Mouse (Mus musculus): ENCODE measurements around the gene Krtap29-1.

The Krtap29-1 gene

DNA sequence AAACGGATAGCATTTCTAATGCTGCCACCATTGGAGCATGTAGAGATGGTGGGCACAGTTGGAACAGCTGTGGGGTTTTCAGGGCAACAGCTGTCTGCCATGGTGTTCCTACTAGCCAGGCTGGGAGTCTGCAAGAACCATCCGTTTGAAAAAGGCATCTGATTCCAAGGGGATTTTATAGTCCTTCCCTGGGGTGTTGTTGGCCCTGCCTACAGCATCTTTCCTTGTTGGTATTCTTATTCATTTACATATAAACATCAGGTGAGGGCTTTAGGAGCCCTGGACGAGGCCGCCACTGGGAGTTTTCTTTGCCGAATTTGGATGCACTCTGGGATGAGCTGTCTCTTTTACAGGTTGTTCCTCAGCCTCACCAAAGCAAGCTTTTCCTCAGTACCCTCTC, at the start of gene Krtap29-1:
Gene Krtap29-1 (minus strand): TSS at position 101 of the 400 bp plus-strand sequence.
- no peak for DNase-seq (ENCODE audit: low read depth, low spot score)

DNA sequence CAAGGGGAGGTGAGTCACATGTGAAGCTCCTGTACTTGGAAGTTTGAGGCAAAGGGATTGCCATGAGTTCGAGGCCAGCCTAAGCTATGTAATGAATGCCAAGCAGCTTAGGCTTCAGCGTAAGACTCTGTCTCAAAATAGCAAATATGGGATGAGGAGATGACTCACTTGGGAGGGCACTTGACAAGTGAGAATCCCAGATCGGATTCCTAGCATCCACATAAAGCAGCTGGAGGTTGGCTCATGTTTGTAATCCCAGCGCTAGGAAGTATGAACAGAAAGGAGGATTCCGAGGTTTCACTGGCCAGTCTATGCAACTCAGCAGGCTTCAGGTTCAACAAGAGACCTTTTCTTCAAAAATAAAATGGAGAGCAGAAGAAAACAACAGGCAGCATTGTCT, 42.6 kb upstream of the Krtap29-1 start:
- no peak for DNase-seq (ENCODE audit: low read depth, low spot score)

DNA sequence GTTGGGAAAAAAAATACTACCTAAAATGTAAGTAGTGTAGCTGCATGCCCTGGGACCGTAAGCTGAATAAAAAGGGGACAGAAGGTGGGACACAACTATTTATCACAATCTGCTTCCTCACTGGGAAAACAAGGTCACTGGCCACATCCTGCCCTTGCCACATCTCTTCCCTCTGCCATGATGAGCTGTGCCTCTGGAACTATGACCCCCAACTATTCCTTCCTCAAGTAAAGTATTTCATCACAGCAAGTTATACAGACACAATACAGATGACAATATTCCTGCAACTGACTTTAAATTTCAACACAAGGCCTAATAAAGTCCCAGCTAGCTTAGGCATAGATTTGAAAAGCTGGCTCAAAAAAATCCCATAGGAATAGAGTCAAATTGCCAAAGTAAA, 40.6 kb upstream of the Krtap29-1 start:
- no peak for DNase-seq (ENCODE audit: low read depth, low spot score)

DNA sequence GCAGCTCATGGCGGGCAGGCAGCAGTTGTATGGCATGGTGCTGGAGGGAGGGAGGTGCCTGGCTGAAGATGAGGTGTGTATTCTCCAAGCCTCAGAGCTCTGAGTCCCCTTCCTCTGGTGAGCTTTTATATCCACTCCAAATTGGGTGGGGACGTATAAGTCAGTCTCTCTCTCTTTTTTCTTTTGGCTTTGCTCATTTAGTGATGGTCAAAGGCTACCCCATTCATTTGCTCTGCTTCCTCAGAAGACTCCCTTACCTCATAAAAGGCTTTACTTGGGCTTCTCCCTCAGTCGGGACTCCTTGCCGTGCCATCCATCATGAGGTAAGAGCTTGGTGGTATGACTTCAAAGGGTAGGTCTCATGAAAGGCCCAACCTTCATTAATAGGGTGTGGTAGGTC, 37.3 kb upstream of the Krtap29-1 start, which contains the start of gene Krt33a:
Gene Krt33a (minus strand): TSS at position 101 of the 400 bp plus-strand sequence.
- DNase-seq (ENCODE audit: low read depth, low spot score), result no peak

DNA sequence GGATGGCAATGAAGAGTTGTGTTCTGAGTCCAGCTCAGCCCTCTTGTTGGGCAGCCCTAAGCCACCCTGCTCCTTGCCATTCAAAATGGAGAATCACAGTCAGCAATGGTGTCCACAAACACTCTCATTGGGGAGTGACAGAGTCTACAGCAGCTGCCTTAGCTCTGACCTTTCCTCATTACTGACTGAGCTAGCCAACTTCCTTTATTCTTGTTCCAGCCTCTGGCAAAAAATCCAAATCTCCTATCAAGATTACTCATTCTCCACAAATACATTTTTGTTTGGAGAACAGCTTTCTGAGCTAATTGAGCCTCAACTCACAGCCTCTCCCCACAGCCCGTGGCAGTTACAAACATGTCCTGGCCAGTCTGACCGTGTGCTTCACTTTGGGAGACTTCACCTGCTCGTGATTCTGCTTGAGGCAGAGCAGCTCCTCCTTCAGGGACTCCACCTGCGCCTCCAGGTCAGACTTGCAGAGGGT, 34.9 kb upstream of the Krtap29-1 start:
- DNase-seq (ENCODE audit: low read depth, low spot score), result no peak

DNA sequence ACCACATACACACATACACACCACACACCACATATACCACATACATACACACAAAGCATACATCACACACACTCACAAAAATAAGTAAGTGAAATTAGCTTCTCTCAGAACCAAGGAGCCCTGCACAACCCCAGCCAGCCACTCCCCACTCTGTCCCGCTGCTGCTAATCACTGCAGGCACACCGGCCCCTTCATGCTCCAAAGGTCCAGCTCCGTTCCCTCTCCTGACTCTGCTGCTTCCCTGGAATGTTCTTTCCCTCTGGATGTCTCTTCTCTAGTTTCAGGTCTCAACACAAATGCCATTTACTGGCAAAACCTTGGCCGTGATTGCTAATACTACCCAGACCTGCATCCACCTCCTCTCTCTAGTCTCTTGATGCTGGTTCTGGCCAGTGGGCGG, 31.8 kb upstream of the Krtap29-1 start:
- no peak for DNase-seq (ENCODE audit: low read depth, low spot score)

DNA sequence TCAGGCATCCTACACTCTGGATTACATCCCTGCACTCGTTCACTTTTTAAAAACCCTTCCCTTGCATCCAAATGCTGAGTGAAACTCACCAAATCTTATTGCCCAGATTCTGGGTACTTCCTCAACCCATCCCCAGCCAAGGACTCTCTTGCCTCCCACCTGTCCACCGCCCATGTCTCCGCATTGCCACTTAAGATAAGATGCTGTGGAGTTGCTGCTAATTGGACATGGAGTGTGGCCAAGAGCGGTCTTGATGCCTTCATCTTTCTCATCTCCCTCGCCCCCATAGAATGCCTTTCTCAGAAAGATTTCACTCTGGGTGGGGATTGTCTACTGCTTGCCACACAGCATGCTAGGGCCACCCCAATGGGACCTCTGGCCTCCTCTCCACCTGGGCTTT, 29.5 kb upstream of the Krtap29-1 start:
- no peak for DNase-seq (ENCODE audit: low read depth, low spot score)

DNA sequence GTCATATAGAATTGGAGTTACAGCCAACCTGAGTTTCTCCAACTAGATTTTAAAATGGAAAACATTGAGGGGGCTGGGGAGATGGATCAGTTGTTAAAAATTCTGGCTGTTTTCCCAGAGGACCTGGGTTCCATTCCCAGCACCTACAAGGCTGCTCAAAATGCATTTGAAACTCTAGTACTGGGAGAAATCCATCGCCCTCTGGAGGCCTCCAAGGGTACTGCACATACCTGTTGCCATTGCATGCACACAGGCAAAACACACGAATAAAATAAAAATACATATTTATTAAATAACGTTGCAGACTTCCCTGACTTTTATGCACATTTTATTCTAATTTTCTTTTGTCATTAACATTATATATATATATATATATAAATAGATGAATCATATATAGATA, 27.8 kb upstream of the Krtap29-1 start:
- DNase-seq (ENCODE audit: low read depth, low spot score), result peak; percentile 52

DNA sequence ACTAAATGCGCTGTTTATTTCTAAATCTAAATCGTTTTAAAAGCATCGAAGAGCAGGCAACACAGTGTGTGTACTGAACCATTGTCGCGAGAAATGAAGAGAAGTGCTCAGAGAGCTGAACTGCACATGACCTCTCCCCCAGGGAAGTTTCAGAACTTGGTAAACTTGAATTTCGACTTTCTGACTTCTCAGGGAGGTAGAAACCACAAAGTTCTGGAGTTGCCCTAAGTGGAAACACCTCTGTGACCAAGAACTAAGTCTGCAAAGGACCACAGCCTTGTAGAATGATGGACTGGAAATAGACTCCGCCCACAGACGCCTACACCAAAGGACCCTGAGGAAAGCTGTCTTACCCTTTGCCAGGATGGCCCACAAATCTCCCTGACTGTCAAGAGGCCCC, 27.1 kb upstream of the Krtap29-1 start:
- DNase-seq (ENCODE audit: low read depth, low spot score), result no peak

DNA sequence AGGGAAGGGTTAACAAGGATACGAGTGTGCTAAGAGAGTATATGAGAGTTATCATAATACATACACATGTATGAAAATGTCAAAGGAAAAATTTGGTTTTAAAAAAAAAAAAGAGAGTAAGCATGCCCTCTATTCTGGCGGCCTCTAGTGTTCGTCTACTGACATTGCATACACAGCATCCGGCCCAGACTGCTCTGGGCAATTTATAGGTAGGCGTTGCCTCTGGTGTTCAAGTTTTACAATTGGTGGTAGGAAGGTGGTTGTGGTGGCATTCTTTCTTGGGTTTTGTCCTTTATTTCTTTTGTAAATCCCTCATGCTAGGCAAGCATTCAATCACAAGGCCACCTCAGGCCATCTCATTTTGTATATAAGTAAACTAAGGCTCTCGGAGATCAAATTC, 26.0 kb upstream of the Krtap29-1 start:
- DNase-seq (ENCODE audit: low read depth, low spot score), result peak; percentile 68

DNA sequence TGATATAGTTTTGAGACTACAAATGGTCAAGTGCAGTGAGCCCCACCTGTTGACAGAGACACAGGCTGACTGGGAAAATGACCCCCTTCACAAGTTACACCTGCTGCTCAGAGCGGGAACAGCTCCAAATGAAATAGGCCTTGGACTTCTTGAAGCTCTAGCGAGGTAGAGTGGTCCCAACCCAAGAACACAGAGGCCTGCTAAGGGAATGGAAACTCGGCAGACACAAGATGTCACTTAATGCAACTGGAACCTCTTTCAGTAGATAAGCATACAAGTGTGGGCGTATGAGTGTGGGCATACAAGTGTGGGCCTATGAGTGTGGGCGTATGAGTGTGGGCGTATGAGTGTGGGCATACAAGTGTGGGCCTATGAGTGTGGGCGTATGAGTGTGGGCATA, 20.2 kb upstream of the Krtap29-1 start:
- no peak for DNase-seq (ENCODE audit: low read depth, low spot score)

DNA sequence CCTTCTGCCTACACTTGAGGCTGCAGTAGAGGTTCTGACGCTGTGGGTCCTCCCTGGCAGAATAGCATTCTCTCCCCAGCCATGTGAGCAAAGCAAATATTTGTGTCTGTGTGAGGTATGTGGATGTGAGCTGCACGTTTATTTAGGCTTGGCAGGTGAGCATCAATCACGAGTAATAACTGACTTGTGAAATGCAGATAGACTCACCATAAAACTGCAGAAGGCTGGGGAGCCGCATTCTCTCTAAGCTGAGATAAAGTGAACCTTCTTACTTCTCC, 15.5 kb upstream of the Krtap29-1 start:
- DNase-seq (ENCODE audit: low read depth, low spot score), result no peak

DNA sequence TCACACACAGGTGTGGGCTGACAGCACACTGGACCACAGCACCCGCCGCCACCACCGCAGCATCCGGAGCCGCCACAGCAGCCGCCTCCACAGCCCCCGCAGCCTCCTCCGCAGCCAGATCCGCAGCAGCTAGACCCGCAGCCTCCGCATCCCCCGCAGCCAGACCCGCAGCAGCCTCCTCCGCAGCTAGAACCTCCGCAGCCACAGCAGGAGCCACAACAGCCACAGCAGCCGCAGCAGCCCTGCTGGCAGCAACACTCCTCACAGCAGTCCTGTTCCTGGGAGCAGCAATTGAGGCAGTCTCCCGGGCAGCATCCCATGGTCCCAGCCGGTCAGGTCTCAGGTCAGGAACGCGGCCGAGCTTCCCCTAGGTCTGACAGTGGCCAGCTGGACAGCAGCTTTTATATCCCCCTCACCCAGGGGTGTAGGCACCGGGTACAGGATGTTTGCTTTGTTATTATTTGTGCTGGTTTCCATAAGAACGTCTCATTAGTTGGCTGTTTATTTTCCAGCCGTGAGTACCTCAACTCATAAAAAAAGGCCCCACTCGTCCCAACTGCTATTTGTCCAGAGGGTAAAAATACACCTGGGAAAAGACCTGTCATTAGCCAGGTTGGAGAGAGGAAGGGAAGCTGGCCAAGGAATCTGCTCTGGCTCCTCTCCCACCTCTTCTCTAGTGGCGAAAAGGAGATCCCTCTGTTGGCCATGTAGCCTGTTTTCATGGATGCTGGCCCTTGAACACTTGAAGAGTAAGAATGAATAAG, 14.9 kb upstream of the Krtap29-1 start, which contains the start of gene Krtap17-1:
Gene Krtap17-1 (minus strand): TSS at position 375 of the 764 bp plus-strand sequence.
- DNase-seq (ENCODE audit: low read depth, low spot score), result peak; percentile 17

DNA sequence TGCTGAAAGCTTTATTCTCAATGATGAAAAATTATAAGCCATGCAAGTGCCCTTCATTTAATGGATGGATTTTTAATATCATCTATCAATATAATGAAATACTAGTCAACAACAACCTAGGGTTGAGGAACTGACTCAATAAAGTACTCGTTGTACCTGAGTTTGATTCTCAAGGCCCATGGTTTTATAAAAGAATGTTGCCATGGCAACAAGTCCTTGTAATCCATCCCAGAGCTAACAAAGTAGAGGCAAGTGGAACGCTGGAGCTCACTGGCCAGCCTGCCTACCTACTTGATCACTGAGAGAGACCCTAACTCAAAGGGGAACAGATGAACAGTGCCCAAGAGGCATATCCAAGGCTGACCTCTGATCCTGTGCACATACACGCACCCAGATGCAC, 11.7 kb upstream of the Krtap29-1 start:
- no peak for DNase-seq (ENCODE audit: low read depth, low spot score)

DNA sequence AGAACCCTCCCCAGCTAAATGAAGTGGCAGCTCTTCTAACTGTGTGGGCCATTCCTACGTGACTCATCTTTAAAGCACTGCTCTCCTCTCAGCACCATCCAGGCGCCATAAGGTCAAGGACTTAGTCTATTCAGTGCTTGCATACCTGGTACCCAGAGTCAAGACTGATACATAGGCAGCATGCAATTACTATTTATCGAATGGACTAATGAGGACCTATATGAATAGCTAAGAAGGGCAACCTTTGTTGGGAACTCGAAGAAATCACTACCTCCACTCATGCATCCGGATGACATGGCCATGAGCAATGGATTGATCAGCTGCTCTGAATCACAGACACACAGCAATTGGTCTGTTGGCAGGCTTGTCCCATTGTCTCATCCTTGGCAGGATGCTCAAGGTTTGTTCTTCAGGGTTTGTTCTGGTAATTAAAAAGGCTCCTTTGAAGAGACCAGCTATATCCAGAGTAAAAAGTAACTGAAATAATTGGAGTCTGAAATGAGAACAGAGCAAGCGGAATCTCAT, 11.1 kb upstream of the Krtap29-1 start:
- DNase-seq (ENCODE audit: low read depth, low spot score), result no peak

DNA sequence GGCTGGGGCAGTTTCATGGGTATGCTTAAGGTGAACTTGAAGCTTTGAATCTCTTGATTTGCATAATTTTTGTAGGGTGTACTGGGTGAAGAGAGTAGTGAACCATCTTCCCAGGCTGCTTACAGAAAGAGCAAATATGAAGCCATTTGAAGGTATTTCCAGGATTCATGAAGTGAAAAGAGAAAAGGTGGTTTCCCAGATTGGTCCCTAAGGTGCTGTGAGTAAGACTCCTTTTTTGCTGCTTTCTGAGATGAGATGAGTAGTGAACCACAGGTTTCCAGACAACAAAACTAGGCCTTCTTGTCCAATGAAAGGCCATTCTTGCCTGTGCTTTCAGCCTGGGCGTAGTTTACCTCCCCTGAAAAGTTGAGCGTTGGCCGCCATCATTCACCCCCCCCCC, 9.7 kb upstream of the Krtap29-1 start:
- no peak for DNase-seq (ENCODE audit: low read depth, low spot score)

DNA sequence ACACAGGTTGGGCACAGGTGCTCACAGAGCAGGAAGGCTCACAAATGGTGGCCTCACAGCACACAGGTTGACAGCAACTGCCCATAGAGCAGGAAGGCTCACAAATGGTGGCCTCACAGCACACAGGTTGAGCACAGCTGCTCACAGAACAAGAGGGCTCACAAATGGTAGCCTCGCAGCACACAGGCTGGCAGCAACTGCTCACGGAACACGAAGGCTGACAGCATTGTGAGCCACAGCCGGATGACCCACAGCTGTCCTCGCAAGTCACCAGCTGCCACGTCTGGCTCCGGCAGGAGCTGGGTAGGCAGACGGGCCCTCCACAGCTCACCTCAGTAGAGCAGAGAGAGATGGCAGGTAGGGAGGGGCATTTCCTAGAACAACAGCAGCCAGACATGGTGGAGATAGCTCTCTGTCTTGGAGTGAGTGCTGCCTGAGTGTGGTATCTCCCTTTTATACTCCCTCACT, 7.4 kb upstream of the Krtap29-1 start, which contains the start of gene Krtap16-1:
Gene Krtap16-1 (minus strand): TSS at position 418 of the 468 bp plus-strand sequence.
- DNase-seq (ENCODE audit: low read depth, low spot score), result no peak

DNA sequence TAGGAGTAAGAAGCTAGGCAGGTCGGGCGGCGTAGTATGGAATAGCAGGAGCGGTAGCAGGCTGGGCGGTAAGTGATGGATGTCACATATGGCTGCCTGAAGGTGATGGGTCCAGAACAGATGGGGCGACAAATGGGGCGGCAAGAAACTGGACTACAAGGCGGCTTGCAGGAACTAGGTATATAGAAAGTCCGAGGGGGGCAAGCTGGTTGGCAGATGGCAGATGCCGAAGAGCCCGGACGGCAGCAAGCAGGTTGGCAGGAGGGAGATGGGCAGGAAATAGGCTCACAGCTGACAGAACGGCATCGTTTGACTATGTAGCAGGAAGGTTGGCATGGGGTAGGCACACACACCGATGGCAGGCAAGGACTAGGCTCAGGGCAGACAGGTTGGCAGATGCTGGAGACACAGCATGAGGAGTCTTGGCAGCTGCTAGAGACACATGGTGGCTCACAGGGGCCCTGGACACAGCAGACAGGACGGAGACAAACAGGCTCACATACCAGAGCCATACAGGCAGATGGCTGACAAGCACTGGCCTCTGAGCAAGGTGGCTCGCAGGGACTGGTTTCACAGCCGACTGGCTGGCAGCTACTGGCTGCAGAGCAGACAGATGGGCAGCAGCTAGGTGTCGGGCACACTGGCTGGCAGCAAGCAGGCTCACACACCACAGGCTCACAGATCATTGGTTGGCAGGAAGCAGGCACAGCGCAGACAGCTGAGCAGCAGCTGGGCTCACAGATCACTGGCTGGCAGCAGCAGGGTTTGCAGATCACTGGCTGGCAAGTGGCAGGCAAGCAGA, 6.6 kb upstream of the Krtap29-1 start:
- DNase-seq (ENCODE audit: low read depth, low spot score), result peak; percentile 22

DNA sequence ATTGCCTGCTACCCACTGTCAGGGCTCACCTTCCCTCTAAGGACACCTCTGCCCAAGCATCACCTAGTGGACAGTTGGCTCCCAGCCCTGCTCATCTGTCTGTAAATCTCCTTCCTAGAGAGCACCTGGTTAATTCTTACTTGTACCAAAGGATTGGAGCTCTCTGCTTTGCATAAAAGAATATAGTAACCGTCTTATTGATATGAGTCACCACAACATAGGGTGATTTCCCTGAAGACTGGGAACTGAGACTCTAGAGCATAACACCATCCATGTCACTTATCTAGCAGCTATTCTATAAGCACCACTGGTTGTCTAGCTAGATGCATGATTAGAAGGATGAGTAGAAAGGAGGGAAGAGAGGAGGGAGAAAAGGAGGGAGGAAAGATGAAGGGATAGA, 4.6 kb upstream of the Krtap29-1 start:
- DNase-seq (ENCODE audit: low read depth, low spot score), result no peak

DNA sequence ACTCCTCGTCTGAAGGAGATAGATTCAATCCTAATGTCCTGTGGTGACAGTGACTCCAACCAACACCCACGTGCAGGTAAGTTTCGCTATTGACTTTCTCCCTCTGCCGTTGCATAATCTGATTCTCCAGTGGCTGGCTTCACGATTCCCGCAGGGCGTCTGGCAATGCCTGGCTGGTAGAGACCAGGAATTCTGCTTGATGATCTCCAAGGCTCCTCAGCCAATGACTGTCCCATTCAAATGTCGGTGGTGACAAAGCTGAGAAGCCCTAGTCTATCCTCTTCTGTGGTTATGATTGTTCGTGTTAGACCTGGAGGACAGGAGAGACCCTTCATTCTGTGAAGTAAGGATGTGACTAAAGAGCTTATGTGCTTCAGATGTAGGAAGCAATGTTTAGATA, 3.9 kb upstream of the Krtap29-1 start:
- no peak for DNase-seq (ENCODE audit: low read depth, low spot score)

DNA sequence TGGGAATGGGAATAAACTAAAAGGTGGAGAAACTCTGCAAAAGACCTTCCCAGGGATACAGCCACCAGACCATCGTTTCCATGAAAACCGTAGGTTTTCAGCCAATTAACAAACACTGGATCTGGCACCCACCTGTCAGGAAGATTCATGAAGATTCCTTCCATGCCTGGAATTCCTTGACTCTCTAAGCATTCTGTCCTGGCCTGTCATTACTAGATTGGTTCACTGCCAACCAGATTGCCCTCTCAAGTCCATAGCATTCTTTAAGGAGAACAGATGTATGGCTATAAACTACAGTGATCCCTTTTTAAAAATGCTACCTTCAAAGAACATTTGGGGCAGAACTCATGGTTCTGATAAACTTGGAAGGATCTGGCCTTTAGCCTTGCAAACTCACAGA, 12.9 kb downstream of the Krtap29-1 start:
- DNase-seq (ENCODE audit: low read depth, low spot score), result no peak

DNA sequence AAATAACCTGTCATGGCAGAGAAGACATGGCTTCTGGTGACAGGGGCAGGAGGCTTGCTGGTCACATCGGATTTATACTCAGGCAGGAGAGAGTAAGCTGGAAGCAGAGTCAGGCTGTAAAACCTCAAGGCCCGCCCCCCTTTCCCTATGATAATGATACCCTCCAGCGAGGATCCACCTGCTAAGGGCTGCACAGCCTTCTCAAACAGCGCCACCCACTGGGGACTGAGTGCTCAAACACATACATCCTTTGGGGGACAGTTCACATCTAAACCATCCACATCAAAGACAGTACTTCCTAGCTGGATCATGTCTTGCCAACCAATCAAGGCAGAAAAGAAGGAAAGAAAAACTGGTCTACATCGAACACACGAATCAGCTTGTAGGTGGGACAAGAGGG, 14.6 kb downstream of the Krtap29-1 start:
- peak; percentile 66 for DNase-seq (ENCODE audit: low read depth, low spot score)

Data from ZHBTc4 (cell line).